Comparison of ENCODE assay signal across 20 mouse cellular contexts in the genomic region with DNA sequence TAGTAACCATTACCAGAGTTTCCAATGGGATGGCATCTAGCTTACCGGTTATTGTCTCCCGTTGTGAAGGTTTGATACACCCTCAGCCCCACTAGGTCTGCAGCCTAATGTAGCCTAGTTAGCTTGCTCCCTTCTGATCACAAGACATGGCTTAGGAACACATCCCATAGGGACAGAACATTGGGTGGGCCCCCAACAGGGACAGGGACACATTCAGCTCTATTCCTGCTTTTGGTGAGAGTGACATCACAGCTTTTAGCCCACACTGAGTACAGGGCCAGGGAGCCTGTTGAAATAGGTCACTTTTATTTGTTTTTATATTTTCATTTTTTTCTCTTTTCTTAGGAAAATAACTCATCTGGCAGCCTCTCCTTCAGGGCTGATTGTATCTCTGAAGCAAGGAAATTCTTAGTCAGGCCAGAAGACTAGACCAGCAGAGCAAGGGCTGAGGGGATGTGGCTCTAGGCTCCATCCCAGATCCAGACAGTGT.
"Had no signal": no experiment of that assay in that cellular context is flagged by ENCODE, and none has a peak within 500 bp of the region (broad histone marks: within the 10 kb centered on the region; RNA-seq: fewer than 3 reads in every experiment).

No protein-coding gene starts in this region.

- DNase-seq: gastrocnemius, postnatal 14 days; gastrocnemius, postnatal 36 days; heart, postnatal 36 days; kidney, adult 11 months; kidney, adult 2 months; kidney, adult 9 months; kidney, postnatal 14 days; kidney, postnatal 36 days; liver; liver, embryonic 13.5 days had no signal

- H3K4me3 ChIP-seq: heart, embryonic 10.5 days; heart, embryonic 12.5 days; hindbrain, embryonic 13.5 days; hindbrain, embryonic 15.5 days; kidney, embryonic 15.5 days; limb, embryonic 10.5 days; limb, embryonic 12.5 days; liver, embryonic 13.5 days; liver, embryonic 15.5 days had no signal

- H3K27ac ChIP-seq: heart, embryonic 10.5 days; hindbrain, embryonic 13.5 days; hindbrain, embryonic 15.5 days; hindbrain, postnatal 0 days; kidney, embryonic 15.5 days; kidney, postnatal 0 days; limb, embryonic 10.5 days; limb, embryonic 12.5 days; liver, embryonic 13.5 days; liver, embryonic 15.5 days had no signal

- H3K4me1 ChIP-seq: heart, embryonic 10.5 days; heart, embryonic 12.5 days; hindbrain, embryonic 13.5 days; hindbrain, embryonic 15.5 days; limb, embryonic 10.5 days; limb, embryonic 12.5 days; liver, embryonic 13.5 days had no signal
